Mouse (Mus musculus) brain, adult 2 months (tissue): ENCODE data around the gene Gm7030.
"Not testable (repeated sequence)": the region's sequence is repeated elsewhere in the genome, so short reads cannot be mapped to it uniquely, and the experiment has no call there.

ENCODE experiments used
- DNase-seq: peaks from one replicate; pipeline ENCODE4 v3.0.0; 2011; ENCODE audit warnings: low read depth, low spot score

Gene Gm7030

GRCm38 (mm10) chr17:36128968-36129817 is at the start of gene Gm7030:
TSS of gene Gm7030 (minus strand) at chr17:36129425.
- DNase-seq = not testable (repeated sequence)

- DNase-seq = peak; percentile 3
These were observed 49.7 kb upstream of the Gm7030 start for GRCm38 (mm10) chr17:36178938-36179337.

- DNase-seq = not testable (repeated sequence)
These were observed 46.9 kb upstream of the Gm7030 start for GRCm38 (mm10) chr17:36176132-36176531.

- DNase-seq = no peak
These were observed 41.1 kb upstream of the Gm7030 start for GRCm38 (mm10) chr17:36170287-36170814.

GRCm38 (mm10) chr17:36169753-36170152 is 40.5 kb upstream of the Gm7030 start:
- DNase-seq = no peak

- not testable (repeated sequence) for DNase-seq
These were observed 39.9 kb upstream of the Gm7030 start for GRCm38 (mm10) chr17:36169094-36169493.

GRCm38 (mm10) chr17:36168039-36168652 is 38.9 kb upstream of the Gm7030 start, which contains the start of gene Gm8909:
TSS of gene Gm8909 (minus strand) at chr17:36168537.
- DNase-seq = no peak

- no peak for DNase-seq
These were observed 38.2 kb upstream of the Gm7030 start for GRCm38 (mm10) chr17:36167306-36168038.

GRCm38 (mm10) chr17:36166901-36167300 is 37.7 kb upstream of the Gm7030 start:
- not testable (repeated sequence) for DNase-seq

- no peak for DNase-seq
These were observed 32.2 kb upstream of the Gm7030 start for GRCm38 (mm10) chr17:36161129-36162051.

- not testable (repeated sequence) for DNase-seq
These were observed 29.0 kb upstream of the Gm7030 start for GRCm38 (mm10) chr17:36158264-36158663.

GRCm38 (mm10) chr17:36157782-36158181 is 28.6 kb upstream of the Gm7030 start:
- not testable (repeated sequence) for DNase-seq

GRCm38 (mm10) chr17:36154271-36155149 is 25.3 kb upstream of the Gm7030 start:
- DNase-seq = no peak

GRCm38 (mm10) chr17:36151200-36151599 is 22.0 kb upstream of the Gm7030 start:
- not testable (repeated sequence) for DNase-seq

GRCm38 (mm10) chr17:36148468-36148867 is 19.2 kb upstream of the Gm7030 start:
- not testable (repeated sequence) for DNase-seq

- DNase-seq = not testable (repeated sequence)
These were observed 17.7 kb upstream of the Gm7030 start for GRCm38 (mm10) chr17:36146937-36147336.

- not testable (repeated sequence) for DNase-seq
These were observed 16.6 kb upstream of the Gm7030 start for GRCm38 (mm10) chr17:36145861-36146156.

- DNase-seq = peak; percentile 3
These were observed 16.1 kb upstream of the Gm7030 start for GRCm38 (mm10) chr17:36145111-36145860.

GRCm38 (mm10) chr17:36136299-36136848 is 7.1 kb upstream of the Gm7030 start:
- DNase-seq = not testable (repeated sequence)
